Mouse (Mus musculus) 416B (cell line): Measurements from ENCODE around the gene Hspbp1.

Experiments used
- DNase-seq: peaks from one replicate; pipeline ENCODE4 v3.0.0; 2011; ENCODE audit warnings: low read depth

The Hspbp1 gene

GRCm38 (mm10) chr7:4668506-4668905, 16.4 kb downstream of the Hspbp1 start:
- no peak for DNase-seq

GRCm38 (mm10) chr7:4666871-4667270, 18.0 kb downstream of the Hspbp1 start:
- DNase-seq, result no peak

- no peak for DNase-seq
These were observed 21.1 kb downstream of the Hspbp1 start for GRCm38 (mm10) chr7:4663742-4664141.

- DNase-seq, result no peak
These were observed 21.7 kb downstream of the Hspbp1 start for GRCm38 (mm10) chr7:4663179-4663578.

GRCm38 (mm10) chr7:4659911-4660443, 24.9 kb downstream of the Hspbp1 start:
- DNase-seq, result no peak

- peak; percentile 95 for DNase-seq
These were observed 25.8 kb downstream of the Hspbp1 start, which contains the start of gene Ppp6r1 for GRCm38 (mm10) chr7:4658912-4659551. Gene Ppp6r1, minus strand, starts transcription at chr7:4659019.

- no peak for DNase-seq
These were observed 26.6 kb downstream of the Hspbp1 start for GRCm38 (mm10) chr7:4658128-4658907.

GRCm38 (mm10) chr7:4657521-4658127, 27.2 kb downstream of the Hspbp1 start:
- DNase-seq, result no peak

- peak; percentile 61 for DNase-seq
These were observed 28.1 kb downstream of the Hspbp1 start for GRCm38 (mm10) chr7:4656818-4657217.

GRCm38 (mm10) chr7:4655916-4656315, 29.0 kb downstream of the Hspbp1 start:
- DNase-seq, result peak; percentile 33

- no peak for DNase-seq
These were observed 29.5 kb downstream of the Hspbp1 start for GRCm38 (mm10) chr7:4655393-4655792.

GRCm38 (mm10) chr7:4654221-4654620, 30.6 kb downstream of the Hspbp1 start:
- no peak for DNase-seq

GRCm38 (mm10) chr7:4653780-4654179, 31.1 kb downstream of the Hspbp1 start:
- DNase-seq, result peak; percentile 95

GRCm38 (mm10) chr7:4653351-4653750, 31.5 kb downstream of the Hspbp1 start:
- no peak for DNase-seq

- DNase-seq, result no peak
These were observed 32.1 kb downstream of the Hspbp1 start for GRCm38 (mm10) chr7:4652726-4653125.

- DNase-seq, result peak; percentile 69
These were observed 33.3 kb downstream of the Hspbp1 start for GRCm38 (mm10) chr7:4651581-4651980.

GRCm38 (mm10) chr7:4647992-4648391, 36.9 kb downstream of the Hspbp1 start:
- peak; percentile 52 for DNase-seq

GRCm38 (mm10) chr7:4647291-4647690, 37.6 kb downstream of the Hspbp1 start:
- peak; percentile 72 for DNase-seq

- DNase-seq, result no peak
These were observed 38.1 kb downstream of the Hspbp1 start for GRCm38 (mm10) chr7:4646806-4647205.

- no peak for DNase-seq
These were observed 41.6 kb downstream of the Hspbp1 start for GRCm38 (mm10) chr7:4643225-4643624.

GRCm38 (mm10) chr7:4641956-4642355, 42.9 kb downstream of the Hspbp1 start:
- DNase-seq, result no peak

- no peak for DNase-seq
These were observed 43.7 kb downstream of the Hspbp1 start for GRCm38 (mm10) chr7:4641155-4641554.

- no peak for DNase-seq
These were observed 48.7 kb downstream of the Hspbp1 start for GRCm38 (mm10) chr7:4636179-4636578.
